Mouse (Mus musculus) intestine, embryonic 16.5 days (tissue): ENCODE results near the gene Mmgt1. TPM values are rescaled to one million over a fixed set of nuclear protein-coding genes. Genes with fewer than 3 reads are reported as not detected.

Experiments used
- ATAC-seq: fragments of 200-750 bp; cut with Nextera tagmentation; 2 replicates; pipeline ENCODE4 v1.8.0; 2017; ENCODE audit warnings: moderate TSS enrichment, moderate library complexity
- H3K27ac ChIP-seq: fragments of 300-500 bp; sonication (generic); 2 replicates; pipeline ENCODE4 v1.5.1; 2014; ENCODE audit warnings: mild to moderate bottlenecking, low read length
- H3K27me3 ChIP-seq: fragments of 300-500 bp; sonication (generic); replicated peaks from 2 replicates; pipeline ENCODE4 v1.6.1; 2014; ENCODE audit warnings: low read length, control low read depth, mixed read lengths; ENCODE audit not compliant: control insufficient read depth, insufficient read depth
- H3K36me3 ChIP-seq: fragments of 300-500 bp; sonication (generic); 2 replicates; pipeline ENCODE4 v1.6.1; 2014; ENCODE audit warnings: low read length, control low read depth; ENCODE audit not compliant: control insufficient read depth, insufficient read depth
- H3K4me1 ChIP-seq: fragments of 300-500 bp; sonication (generic); 2 replicates; pipeline ENCODE4 v1.6.1; 2014; ENCODE audit warnings: low read length, control low read depth, mixed read lengths; ENCODE audit not compliant: control insufficient read depth, insufficient read depth
- H3K4me2 ChIP-seq: fragments of 300-500 bp; sonication (generic); 2 replicates; pipeline ENCODE4 v1.6.1; 2014; ENCODE audit warnings: low read depth, low read length, control low read depth
- H3K4me3 ChIP-seq: fragments of 300-500 bp; sonication (generic); 2 replicates; pipeline ENCODE4 v1.5.1; 2014; ENCODE audit warnings: mild to moderate bottlenecking, low read length
- H3K9ac ChIP-seq: fragments of 300-500 bp; sonication (generic); 2 replicates; pipeline ENCODE4 v1.6.1; 2014; ENCODE audit warnings: low read depth, low read length
- H3K9me3 ChIP-seq: fragments of 300-500 bp; sonication (generic); 2 replicates; pipeline ENCODE4 v1.6.1; 2016; ENCODE audit warnings: low read length, control low read depth; ENCODE audit not compliant: control insufficient read depth
- WGBS: fragments of 180-500 bp; shearing (Covaris S2); extraction: QIAGEN DNeasy Blood & Tissue Kit; methylation state at CpG from one replicate; pipeline ENCODE4 v1.1.7; 2014; 5-methylcytosine and 5-hydroxymethylcytosine counted together
- microRNA-seq: library from miRNA; unstranded; fragments of <30 nt; microRNA quantifications from one replicate; pipeline ENCODE4, GENCODE M21; 2016
- polyA plus RNA-seq: library from polyadenylated mRNA; unstranded; fragments of >200 nt; fragmentation: Nextera tagmentation; extraction: Ambion mirVana; gene quantifications from 2 replicates; pipeline ENCODE4 v1.2.1, GENCODE M21; 2015

The Mmgt1 gene
- polyA plus RNA-seq, 1 experiment from 2014 or later, result 20.6 TPM

DNA sequence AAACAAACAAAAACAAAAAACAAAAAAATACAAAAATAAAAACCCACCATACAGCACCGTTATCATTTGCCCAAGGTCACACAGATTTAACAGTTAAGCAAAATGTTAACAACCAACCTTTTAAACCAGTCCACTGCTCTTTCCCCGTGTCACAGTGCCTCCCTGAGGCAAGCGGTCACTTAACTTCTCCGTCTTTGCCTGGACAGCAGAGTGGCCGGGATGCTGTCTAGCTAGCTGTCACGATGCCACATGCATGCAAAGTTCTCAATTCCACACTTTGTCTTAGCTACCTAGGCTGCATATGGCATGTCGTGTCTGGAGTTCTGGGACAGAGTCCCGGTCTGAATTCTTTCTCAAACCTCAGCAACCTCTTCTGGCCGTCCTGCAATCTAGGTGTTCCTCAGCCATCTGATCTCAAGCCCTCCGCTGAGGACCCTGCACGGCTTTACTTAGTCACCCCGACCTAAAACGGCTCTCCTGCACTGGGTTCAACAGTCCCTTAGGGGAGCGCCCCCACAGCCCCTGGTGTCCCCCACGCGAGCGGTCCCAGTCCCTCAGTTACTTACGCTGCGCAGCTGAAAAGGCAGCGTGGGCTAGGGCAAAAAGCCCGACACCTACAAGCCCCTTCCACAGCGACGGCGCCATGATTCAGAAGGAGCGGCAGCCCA lies 516 bp downstream of the Mmgt1 start:
- H3K36me3 ChIP-seq, result no peaks in the 10 kb centered on the region
- H3K27ac ChIP-seq, result peak overlapping the region; percentile 41
- H3K4me1 ChIP-seq, result 0 out of 2 replicates have a peak, but pooled peaks cover 3% of the 10 kb centered on the region
- no peaks in the 10 kb centered on the region for H3K9me3 ChIP-seq
- H3K27me3 ChIP-seq, result no peaks in the 10 kb centered on the region
- peak overlapping the region; percentile 85 for H3K9ac ChIP-seq
- ATAC-seq, result peak; percentile 77
- H3K4me2 ChIP-seq, result peak overlapping the region; percentile 48
- H3K4me3 ChIP-seq, result peak overlapping the region; percentile 67
- 13% methylated on average over 25 of the region's 25 CpGs for WGBS

DNA sequence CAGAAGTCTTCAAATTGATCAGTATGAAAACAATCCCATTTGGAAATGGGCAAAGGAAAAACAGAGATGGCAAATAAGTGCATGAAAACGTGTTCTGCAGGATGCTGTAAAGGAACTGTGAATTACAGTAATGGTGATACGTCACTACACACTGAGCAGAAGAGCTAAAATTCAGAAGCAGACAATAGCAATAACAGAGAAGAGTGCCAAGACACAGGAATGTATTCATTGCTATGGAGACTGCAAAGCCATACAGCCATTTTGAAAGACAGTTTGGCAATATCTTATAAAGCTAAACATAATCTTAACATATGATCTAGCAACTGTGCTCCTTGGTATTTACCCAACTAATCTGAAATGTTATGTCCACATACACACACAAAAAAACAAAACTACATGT lies 19.7 kb downstream of the Mmgt1 start:
- WGBS, result 72% methylated on average over 2 of the region's 2 CpGs
- no peak overlapping the region for H3K27ac ChIP-seq
- H3K4me3 ChIP-seq, result no peak overlapping the region
- H3K4me2 ChIP-seq, result no peak overlapping the region
- H3K27me3 ChIP-seq, result no peaks in the 10 kb centered on the region
- ATAC-seq, result no peak
- no peaks in the 10 kb centered on the region for H3K9me3 ChIP-seq
- no peaks in the 10 kb centered on the region for H3K36me3 ChIP-seq
- no peak overlapping the region for H3K9ac ChIP-seq
- no peaks in the 10 kb centered on the region for H3K4me1 ChIP-seq

DNA sequence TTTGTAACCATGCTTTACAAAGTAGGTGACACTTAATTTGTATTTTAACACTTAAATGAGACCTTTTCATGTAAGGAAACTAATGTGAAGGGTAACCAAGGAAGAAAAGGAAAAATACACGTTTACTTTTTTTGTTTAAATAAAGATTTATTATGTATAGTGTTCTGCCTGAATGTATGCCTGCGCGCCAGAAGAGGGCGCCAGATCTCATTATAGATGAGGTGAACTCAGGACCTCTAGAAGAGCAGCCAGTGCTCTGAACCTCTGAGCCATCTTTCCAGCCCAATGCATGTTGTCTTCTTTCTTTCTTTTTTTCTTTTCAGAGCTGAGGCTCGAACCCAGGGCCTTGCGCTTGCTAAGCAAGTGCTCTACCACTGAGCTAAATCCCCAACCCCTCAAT lies 25.4 kb downstream of the Mmgt1 start:
- H3K4me2 ChIP-seq, result no peak overlapping the region
- 21% methylated on average over 6 of the region's 6 CpGs for WGBS
- H3K27ac ChIP-seq, result no peak overlapping the region
- no peak overlapping the region for H3K9ac ChIP-seq
- H3K27me3 ChIP-seq, result no peaks in the 10 kb centered on the region
- no peak overlapping the region for H3K4me3 ChIP-seq
- no peaks in the 10 kb centered on the region for H3K36me3 ChIP-seq
- ATAC-seq, result no peak
- no peaks in the 10 kb centered on the region for H3K4me1 ChIP-seq
- H3K9me3 ChIP-seq, result no peaks in the 10 kb centered on the region

DNA sequence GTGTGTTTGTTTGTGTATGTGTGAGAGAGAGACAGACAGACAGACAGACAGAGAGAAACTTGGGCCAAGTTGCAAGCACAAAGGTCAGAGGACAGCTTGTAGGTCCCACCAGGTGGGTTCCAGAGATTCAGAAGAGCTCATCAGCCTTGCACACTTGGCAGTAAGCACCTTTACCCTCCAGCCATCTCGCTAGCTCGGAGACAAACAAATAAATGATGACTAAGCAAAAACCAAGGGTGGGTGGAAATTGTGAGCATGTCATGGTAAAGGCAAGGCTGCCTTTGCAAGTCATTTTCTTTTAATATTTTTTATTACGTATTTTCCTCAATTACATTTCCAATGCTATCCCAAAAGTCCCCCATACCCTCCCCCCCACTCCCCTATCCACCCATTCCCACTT lies 44.3 kb downstream of the Mmgt1 start:
- Histone ChIP-seq H3K9ac (no peak overlapping the region), H3K9me3 (no peaks in the 10 kb centered on the region), H3K27me3 (no peaks in the 10 kb centered on the region), H3K4me2 (no peak overlapping the region), H3K4me1 (no peaks in the 10 kb centered on the region), H3K36me3 (no peaks in the 10 kb centered on the region), H3K4me3 (no peak overlapping the region), H3K27ac (no peak overlapping the region)
- WGBS, result 78% methylated on average over 3 of the region's 3 CpGs
- no peak for ATAC-seq

DNA sequence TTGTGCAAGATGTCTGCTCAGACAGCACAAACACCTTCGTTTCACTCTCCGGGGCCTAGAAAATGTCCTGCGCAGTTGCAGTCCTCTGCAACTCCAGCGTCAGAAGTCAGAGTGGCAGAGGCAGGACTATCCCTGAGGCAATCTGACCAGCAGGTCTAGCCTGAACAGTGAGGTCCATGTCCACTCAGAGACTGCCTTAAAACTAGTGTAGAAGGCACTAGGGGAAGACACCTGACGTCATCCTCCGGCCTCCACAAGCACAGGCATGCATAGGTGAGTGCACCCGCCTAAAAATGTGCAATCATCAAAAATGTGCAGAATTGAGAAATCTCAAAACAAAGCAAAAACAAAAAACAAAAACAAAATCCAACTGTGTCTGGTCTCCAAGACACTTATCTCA lies 48.4 kb downstream of the Mmgt1 start, which contains the start of gene Gm648:
TSS of gene Gm648 (minus strand) at position 101 of the 400 bp plus-strand sequence.
- Histone ChIP-seq H3K27me3 (no peaks in the 10 kb centered on the region), H3K4me3 (no peak within 1 kb of the TSS), H3K27ac (no peak within 1 kb of the TSS), H3K36me3 (no peaks in the 10 kb centered on the region), H3K9me3 (no peaks in the 10 kb centered on the region), H3K4me2 (no peak within 1 kb of the TSS), H3K4me1 (no peaks in the 10 kb centered on the region), H3K9ac (no peak within 1 kb of the TSS)
- WGBS, result 90% methylated on average over 7 of the region's 7 CpGs
- ATAC-seq, result no peak

DNA sequence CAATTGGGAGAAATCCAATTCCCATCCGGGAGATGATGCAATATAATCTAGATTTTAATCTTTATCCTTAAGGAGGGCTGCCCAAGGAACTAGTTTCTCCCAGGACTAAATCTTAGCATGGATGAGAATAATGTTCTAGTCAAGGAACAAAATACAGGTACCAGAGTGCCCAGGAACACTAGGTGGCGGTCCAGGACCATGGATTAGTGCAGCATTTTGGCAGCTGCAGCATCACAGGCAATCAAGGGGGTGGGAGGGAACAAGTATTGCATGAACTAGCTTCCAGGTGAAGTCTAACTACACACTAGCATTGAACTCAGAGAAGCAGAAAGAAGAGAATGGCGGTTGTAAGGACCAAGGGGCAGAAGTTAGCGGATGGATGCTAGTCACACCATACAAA lies 60.7 kb downstream of the Mmgt1 start:
- H3K4me3 ChIP-seq, result no peak overlapping the region
- no peak for ATAC-seq
- no peaks in the 10 kb centered on the region for H3K36me3 ChIP-seq
- no peaks in the 10 kb centered on the region for H3K9me3 ChIP-seq
- no peaks in the 10 kb centered on the region for H3K27me3 ChIP-seq
- no peak overlapping the region for H3K27ac ChIP-seq
- H3K4me1 ChIP-seq, result no peaks in the 10 kb centered on the region
- no peak overlapping the region for H3K4me2 ChIP-seq
- H3K9ac ChIP-seq, result no peak overlapping the region
- WGBS, result 55% methylated on average over 4 of the region's 4 CpGs

Small RNA genes lying within 50 kb of the gene (microRNA-seq; reads per million reads assigned to microRNA genes)
- not detected for gene Mir5116

Other genes with a start within 250 kb of the Mmgt1 start
- 4.4 and 4.9 TPM in 2 replicates for gene Smim10l2a, start 223.5 kb downstream of the Mmgt1 start, polyA plus RNA-seq
- gene Gm2174, start 150.1 kb downstream of the Mmgt1 start, polyA plus RNA-seq, result 2.0 and 2.8 TPM in 2 replicates
- 21.0 and 21.4 TPM in 2 replicates for gene Ints6l, start 143.2 kb downstream of the Mmgt1 start, polyA plus RNA-seq
- not detected in 2 replicates for gene Gm10477, start 73.3 kb downstream of the Mmgt1 start, polyA plus RNA-seq
- 0.13 and 0.17 TPM in 2 replicates for gene Gm648, start 48.5 kb downstream of the Mmgt1 start, polyA plus RNA-seq
- gene Slc9a6, start 11.7 kb upstream of the Mmgt1 start, polyA plus RNA-seq, result 10.4 and 11.0 TPM in 2 replicates
- 65.2 and 67.0 TPM in 2 replicates for gene Fhl1, start 133.7 kb upstream of the Mmgt1 start, polyA plus RNA-seq
- 0.77 and 1.1 TPM in 2 replicates for gene Map7d3, start 224.3 kb upstream of the Mmgt1 start, polyA plus RNA-seq